Mouse (Mus musculus) embryo, embryonic 10.5 days (tissue): Measurements from ENCODE around the gene Rps17.
A peak's percentile ranks its signal among the peaks of the same experiment; 100 is the strongest.

ENCODE experiments used
- DNase-seq: peaks from one replicate; pipeline ENCODE4 v3.0.0-alpha.2; 2015; ENCODE audit warnings: low spot score

Rps17 gene

DNA sequence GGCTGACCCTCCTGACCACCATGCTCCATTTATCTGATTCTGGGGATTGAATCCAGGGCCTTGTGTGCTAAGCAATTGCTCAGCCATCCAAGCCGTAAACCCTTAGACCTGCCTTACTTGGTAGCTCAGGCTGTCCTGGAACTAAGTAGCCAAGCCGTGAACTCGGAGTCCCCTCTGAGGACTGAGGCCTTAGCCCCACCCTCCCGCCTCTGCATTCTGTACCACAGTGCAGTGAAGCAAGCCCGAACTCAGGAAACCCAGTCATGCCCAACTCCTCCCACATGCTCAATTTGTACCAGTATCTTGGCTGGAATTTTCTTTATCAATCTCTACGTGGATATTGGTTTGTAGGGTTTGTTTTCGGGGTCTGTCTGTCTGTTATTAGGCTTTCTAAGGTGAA lies 13.2 kb downstream of the Rps17 start:
- DNase-seq, result no peak

DNA sequence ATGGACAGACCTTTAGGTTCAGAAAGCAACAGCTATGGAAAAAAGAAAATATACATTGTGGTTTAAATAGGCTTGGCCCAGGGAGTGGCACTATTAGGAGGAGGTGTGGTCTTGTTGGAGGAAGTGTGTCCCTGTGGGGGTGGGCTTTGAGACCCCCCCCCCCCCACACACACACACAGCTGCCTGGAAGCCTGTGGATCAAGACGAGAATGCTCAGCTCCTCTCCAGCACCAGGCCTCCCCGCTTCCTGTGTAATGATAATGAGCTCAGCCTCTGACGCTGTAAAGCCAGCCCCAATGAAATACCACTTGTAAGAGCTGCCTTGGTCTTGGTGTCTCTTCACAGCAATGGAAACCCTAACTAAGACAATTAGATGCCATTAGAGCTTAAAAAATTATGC lies 14.3 kb downstream of the Rps17 start:
- DNase-seq, result peak; percentile 32

DNA sequence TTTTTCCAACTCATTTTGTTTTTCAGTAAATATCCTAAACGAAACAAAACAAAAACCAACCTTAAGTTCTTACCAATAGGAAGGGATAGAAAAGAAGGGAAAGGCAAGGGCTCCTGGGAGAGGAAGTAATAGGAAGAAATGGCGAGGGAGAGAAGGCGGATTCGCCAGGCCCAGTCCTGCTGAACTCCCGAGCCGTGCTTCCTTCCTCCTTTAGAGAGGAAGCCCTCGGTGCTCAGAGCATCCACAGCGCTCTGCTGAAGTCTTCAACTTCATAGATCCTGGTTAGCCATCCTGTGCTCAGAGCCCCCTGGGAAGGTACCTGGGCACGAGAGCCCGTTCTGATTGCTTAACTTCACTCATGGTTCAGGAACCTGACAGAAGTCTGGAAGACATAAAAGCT lies 17.4 kb downstream of the Rps17 start:
- DNase-seq, result no peak

DNA sequence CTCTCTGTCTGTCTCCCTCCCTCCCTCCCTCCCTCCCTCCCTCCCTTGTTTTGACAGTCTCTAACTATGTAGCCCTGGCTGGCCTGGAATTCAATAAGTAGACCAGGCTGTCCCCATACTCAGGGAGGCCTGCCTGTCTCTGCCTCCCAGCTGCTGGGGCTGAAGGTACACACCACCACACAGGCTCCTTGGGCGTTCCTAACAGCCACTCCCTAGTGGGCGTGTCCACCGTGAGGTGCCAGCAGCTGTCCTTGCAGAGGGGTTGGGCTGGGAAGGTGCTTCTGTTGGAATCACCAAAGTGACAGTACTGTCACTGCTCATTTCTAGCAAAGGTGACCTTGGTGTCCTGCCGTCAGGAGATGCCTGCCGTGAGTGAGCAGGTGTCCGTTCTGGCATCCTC lies 18.2 kb downstream of the Rps17 start:
- DNase-seq, result no peak

DNA sequence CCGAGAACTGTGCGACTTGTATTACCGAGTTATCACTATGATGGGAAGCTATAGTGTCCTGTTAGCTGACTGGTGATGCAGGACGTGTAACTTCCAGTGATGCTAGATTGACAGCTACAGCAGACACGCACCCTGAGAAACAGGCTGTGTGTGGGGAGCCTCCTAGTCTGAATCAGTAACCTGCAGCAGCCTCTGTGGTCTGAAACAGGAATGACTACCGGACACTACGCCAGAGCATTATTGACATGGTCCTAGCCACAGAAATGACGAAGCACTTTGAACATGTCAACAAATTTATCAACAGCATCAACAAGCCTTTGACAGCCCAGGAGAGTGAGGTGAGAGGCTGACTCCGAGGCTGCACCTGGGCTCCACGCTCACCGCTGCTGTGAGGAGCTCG lies 19.0 kb downstream of the Rps17 start:
- no peak for DNase-seq

DNA sequence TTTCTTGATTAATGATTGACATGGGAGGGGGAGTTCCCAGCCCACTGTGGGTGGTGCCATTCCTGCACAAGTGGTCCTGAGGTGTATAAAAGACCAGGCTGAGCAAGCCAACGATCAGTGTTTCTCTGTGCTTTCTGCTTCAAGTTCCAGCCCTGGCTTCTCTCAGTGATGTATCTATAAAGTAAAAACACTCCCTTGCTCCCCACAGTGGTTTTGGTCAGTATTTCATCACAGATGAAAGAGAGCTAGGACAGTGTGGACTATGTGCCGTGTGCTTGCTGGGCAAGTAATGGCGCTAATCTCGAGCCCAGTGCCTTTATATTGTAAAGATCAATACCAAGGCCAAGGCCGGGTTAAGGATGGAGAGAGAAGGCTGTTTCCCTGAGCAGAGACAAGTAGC lies 23.3 kb downstream of the Rps17 start:
- DNase-seq, result no peak

DNA sequence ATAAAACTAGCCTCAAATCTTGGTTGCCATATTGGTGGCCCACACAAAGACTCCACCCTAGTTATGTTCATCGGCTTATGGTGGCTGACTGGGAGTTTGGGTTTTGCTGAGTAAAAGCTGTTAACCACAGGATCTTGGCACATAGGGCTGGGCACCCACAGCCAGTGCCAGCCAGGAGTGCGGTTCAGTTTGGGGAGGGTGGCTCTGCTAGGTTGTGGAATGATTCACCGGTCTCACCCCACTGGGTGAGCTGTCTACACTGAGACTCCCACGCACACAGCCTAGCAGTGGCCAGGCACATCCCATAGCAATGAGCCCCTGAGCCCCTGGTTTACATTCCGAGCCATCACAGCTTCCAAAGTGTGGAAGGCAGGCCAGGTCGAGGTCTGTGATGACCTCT lies 25.3 kb downstream of the Rps17 start:
- DNase-seq, result no peak

DNA sequence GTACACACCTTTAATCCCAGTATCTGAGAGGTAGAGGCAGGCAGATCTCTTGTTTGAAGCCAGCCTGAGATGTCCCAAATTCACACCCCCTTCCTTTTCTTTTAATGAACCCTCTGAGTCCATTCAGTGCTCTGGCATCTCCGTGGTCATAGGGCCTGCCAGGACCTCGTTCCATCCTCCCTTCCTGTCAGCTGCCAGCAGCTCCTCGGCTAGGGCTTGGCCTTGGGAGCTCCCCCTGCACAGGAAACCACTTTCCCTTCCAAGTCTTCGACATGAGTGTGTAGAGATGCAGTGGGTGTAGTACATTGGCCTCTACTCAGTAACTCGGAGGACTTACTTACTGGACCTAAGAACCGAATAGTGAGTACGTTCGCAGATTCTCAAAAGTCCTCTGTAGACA lies 29.5 kb downstream of the Rps17 start:
- DNase-seq, result no peak

DNA sequence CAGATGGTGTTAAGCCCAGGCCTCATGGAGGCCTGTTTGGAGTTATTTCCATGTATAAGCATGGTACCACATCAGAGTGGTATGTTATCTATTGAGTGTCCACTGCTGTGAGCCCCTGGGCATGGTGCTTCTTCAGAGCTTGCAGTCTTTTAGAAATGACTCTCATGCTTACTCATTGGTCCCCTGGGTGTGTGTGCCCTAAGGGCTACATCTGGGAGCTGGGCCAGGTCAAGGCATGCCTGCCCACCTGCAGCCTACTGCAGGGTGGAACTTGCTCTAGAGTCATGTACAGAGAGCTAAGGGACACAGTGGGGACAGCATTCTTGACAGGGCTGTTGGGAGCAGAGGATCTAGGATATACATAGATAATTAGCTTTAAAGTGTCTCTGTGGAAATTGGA lies 33.5 kb downstream of the Rps17 start:
- DNase-seq, result no peak

DNA sequence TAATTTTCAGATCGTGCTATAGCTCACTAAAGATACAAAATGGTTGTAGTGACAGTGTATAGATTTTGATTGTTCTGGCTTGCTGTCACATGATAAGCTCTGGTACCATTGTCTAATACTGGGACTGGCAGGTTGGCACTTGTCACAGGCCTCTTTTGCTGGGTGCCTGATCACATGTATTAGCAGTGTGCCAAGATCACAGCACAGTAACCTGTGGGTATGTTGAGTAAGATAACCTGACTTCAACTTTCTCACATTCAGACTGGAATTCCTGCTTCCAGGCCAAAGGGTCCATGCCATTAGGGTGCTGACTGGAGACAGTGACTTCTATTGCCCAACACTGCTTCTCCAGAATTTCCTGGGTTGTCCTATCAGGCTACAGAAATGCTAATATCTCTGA lies 33.9 kb downstream of the Rps17 start:
- DNase-seq, result no peak

DNA sequence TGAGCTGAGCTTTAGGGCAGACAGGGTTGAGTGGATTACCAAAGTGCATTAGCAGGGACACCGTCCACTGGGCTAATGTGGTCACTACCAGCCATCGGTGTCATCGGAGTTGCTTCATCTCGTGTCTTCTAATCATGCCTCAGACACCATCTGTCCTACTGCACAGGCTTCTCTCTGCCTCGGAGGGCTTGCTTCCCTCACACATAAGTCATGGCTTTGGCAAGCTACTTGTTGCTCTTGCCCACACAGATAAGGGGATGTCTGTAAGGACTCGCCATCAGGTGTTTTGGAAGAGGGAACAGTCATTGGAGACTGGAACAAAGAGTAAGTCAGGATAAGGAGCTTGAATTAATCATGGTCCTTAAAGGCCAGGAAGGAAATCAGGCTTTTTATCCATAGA lies 35.8 kb downstream of the Rps17 start:
- DNase-seq, result no peak

DNA sequence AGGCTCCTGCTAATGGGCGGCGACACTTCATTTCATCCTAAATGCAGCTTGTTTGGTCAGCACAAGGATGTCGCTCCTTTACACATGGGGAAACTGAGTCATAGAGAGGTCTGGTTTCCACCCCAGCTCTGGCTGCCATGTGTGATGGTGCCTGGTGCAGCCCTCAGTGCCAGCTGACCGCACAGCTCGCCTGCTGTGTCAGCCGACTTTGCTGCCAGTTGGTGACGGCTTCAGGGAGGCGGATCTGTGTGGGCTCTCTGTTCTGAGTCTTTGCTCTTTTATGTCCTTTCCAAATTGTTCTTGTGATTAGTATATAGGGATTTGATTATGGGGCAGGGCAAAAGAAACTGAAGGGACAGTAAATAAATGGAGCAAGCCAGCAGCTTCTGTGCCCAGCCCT lies 37.3 kb downstream of the Rps17 start:
- DNase-seq, result no peak

DNA sequence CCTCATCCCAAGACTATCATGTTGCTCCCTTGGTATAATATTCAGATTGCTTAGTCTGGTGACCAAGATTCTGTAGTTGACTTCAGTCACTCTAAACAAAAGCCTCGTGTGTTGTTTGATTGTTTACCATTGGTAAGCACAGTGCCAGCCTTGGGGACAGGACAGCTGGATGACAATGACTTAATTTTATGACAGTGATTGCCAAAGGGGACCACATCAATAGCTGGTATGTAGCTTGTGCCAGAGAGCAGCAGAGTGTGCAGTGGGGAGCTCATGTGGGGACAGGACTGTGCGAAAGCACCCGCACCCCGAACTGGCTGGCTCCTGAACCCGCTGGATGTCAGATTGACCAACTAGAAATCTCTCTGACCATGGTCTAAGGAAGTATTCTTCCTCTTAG lies 40.4 kb downstream of the Rps17 start:
- no peak for DNase-seq

DNA sequence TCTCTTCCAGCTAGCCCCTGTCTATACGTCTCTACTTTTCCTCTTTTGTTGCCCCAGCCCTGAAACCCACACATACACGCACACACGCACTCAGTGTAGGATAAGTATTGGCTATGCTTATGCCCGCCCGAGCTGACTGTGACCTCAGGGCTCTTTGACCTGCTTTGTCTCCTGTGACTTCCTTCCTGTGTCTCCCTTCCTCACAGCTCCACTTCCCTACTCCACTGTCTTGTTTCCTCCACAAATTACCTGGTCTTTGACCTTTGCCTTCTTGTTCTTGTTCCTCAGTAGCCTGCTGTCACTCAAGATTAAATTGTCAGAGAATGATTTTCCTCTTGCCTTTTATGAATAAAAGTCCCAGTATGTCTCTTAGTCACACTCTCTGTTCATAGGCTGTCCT lies 41.0 kb downstream of the Rps17 start:
- no peak for DNase-seq

DNA sequence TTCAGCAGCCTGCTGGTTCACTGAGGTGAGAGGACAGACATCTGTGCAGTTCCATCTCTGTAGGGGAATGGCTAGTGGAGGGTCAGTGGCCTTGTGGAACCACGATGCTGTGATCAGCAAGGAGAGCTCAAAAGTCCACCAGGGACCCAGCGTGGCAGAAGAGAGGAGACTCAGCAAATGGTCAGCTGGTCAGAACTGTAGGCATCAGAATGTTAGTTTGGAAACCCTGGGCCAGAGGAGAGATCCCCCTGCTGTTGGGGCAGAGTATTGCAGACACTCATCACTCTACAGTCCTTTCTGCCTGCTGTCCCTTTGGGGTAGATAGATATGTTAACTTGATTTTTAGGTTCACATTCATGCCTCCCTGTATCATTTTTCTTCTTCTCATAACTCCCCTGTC lies 41.4 kb downstream of the Rps17 start:
- no peak for DNase-seq

DNA sequence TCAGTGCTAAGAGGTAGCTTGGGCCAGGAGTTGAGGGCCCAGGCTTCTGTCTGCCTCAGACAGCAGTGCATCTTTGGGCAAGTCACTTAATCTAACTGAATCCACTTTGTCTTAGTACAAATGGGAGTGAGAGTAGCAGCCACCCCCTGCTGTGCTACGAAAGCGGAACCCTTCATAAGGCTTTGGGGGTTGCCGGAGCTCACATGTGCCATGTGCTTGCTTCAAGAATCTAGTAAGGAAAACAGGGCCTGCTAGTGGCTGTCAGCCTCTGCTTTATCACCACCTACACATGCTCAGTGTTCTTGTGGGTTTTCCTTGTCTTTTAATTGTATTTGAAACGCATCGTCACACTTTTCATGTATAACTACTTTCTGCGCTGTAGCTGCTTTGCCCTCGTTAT lies 43.7 kb downstream of the Rps17 start:
- peak; percentile 28 for DNase-seq

DNA sequence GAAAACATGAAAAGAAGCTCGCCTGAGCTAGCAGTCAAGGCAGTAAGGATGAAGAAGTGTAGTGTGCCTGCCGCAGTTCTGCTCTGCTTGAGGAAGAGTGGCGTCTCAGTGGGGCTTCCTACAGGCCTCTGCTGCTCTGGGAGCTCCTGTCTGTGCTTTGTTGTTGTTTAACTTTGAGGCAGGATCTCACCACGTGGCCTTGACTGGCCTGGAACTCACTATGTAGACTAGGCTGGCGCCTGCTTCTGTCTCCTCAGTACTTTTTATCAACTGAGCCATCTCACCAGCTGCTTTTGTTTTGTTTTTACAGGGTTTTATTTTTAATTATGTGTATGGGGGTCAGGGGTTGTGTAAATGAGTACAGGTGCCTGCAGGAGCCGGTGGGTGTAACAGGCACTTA lies 46.8 kb downstream of the Rps17 start:
- peak; percentile 14 for DNase-seq

DNA sequence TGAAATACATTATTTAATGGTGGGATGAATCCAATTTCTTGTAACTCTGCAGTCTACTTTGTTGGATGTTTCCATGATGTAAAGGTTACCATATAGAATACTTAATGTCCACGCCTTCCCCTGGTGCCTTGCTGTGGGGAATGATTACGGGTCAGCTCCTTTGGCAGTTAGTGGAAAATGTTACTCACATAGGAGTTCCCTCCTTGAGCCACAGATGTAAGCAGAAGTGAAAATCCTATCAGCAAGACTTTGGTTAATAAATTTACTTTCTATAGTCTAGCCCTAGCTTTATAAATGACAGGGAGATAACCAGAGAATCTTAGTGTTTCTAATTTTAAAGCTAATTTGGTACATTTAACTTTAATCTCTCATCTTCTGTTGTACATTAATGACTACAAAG lies 49.9 kb downstream of the Rps17 start:
- DNase-seq, result no peak
